9 mouse cellular contexts compared by ENCODE assay signal in genomic region chr3:88366830-88367428, GRCm38 (mm10). TPM values are rescaled to one million over a fixed set of nuclear protein-coding genes. Genes with fewer than 3 reads are reported as not detected.
DNase-seq lines count a peak whose midpoint lies in the region; ATAC-seq and TF ChIP-seq lines count a peak whose summit lies in the region.
"Not testable (repeated sequence)": the region's sequence is repeated elsewhere in the genome, so short reads cannot be mapped to it uniquely, and the experiment has no call there.
"Had no signal": no experiment of that assay in that cellular context is flagged by ENCODE, and none has a peak within 500 bp of the region (broad histone marks: within the 10 kb centered on the region; RNA-seq: fewer than 3 reads in every experiment).

No protein-coding gene starts in this region.

- 1% methylated on average over 15 of the region's 22 CpGs for WGBS in embryonic facial prominence, embryonic 14.5 days
- WGBS in heart, embryonic 11.5 days (ENCODE audit: insufficient replicate concordance) = 6% methylated on average over 16 of the region's 22 CpGs
- 6% methylated on average over 19 of the region's 22 CpGs for WGBS in intestine, postnatal 0 days
- 4% methylated on average over 20 of the region's 22 CpGs for WGBS in neural tube, embryonic 14.5 days
- 5% methylated on average over 21 of the region's 22 CpGs for WGBS in stomach, embryonic 15.5 days

- H3K9ac ChIP-seq in embryonic facial prominence, embryonic 14.5 days (ENCODE audit: low read depth, low read length); heart, embryonic 11.5 days (ENCODE audit: low read depth, low read length); intestine, postnatal 0 days (ENCODE audit: low read depth, low read length); neural tube, embryonic 14.5 days (replicated peaks; ENCODE audit: low read depth, low read length); stomach, embryonic 15.5 days: not testable (repeated sequence)

- H3K27ac ChIP-seq in embryonic facial prominence, embryonic 14.5 days (replicated peaks; ENCODE audit: low read depth, low read length); heart, embryonic 11.5 days (ENCODE audit: low read depth, low read length); intestine, postnatal 0 days (ENCODE audit: low read depth, low read length); neural tube, embryonic 14.5 days (ENCODE audit: low read depth, low read length); stomach, embryonic 15.5 days: not testable (repeated sequence)

- intact Hi-C loops in left cerebral cortex, postnatal 25 days (cut with DNase I) = not testable (repeated sequence)

- H3K27me3 ChIP-seq in embryonic facial prominence, embryonic 14.5 days (replicated peaks; ENCODE audit: control insufficient read depth, insufficient read depth, low read length) = peaks cover 16% of the 10 kb centered on the region
- peaks cover 19% of the 10 kb centered on the region for H3K27me3 ChIP-seq in heart, embryonic 11.5 days (ENCODE audit: control insufficient read depth, insufficient read depth, low read length)
- peaks cover 21% of the 10 kb centered on the region for H3K27me3 ChIP-seq in intestine, postnatal 0 days (replicated peaks; ENCODE audit: control insufficient read depth, insufficient read depth, low read length)
- H3K27me3 ChIP-seq in neural tube, embryonic 14.5 days (ENCODE audit: control insufficient read depth, insufficient read depth, low read length) = not testable (repeated sequence)
- peaks cover 12% of the 10 kb centered on the region for H3K27me3 ChIP-seq in stomach, embryonic 15.5 days (replicated peaks)

- H3K9me3 ChIP-seq in embryonic facial prominence, embryonic 14.5 days (ENCODE audit: control insufficient read depth, low read length); heart, embryonic 11.5 days (replicated peaks; ENCODE audit: control insufficient read depth, low read length); intestine, postnatal 0 days (ENCODE audit: control insufficient read depth); neural tube, embryonic 14.5 days (ENCODE audit: control insufficient read depth, low read length); stomach, embryonic 15.5 days: not testable (repeated sequence)

- H3K36me3 ChIP-seq in embryonic facial prominence, embryonic 14.5 days (ENCODE audit: control insufficient read depth, insufficient read depth, low read length); heart, embryonic 11.5 days (ENCODE audit: control insufficient read depth, insufficient read depth, low read length); intestine, postnatal 0 days (ENCODE audit: control insufficient read depth, insufficient read depth); neural tube, embryonic 14.5 days (ENCODE audit: control insufficient read depth, insufficient read depth, low read length); stomach, embryonic 15.5 days: not testable (repeated sequence)

- peak overlapping the region; percentile 24; the same call in 1 of the 2 replicates for H3K4me3 ChIP-seq in embryonic facial prominence, embryonic 14.5 days (ENCODE audit: low read depth, low read length)
- 0 out of 2 replicates have a peak overlapping the region, but pooled peaks have one; percentile 10 for H3K4me3 ChIP-seq in heart, embryonic 11.5 days (ENCODE audit: low read depth, low read length)
- not testable (repeated sequence) for H3K4me3 ChIP-seq in intestine, postnatal 0 days (ENCODE audit: low read depth, low read length); neural tube, embryonic 14.5 days (ENCODE audit: low read depth, low read length)
- peak overlapping the region; percentile 20 for H3K4me3 ChIP-seq in stomach, embryonic 15.5 days (replicated peaks)

- H3K4me2 ChIP-seq in embryonic facial prominence, embryonic 14.5 days (ENCODE audit: low read depth, low read length) = peak overlapping the region; percentile 46
- peak overlapping the region; percentile 51 for H3K4me2 ChIP-seq in heart, embryonic 11.5 days
- peak overlapping the region; percentile 48 for H3K4me2 ChIP-seq in intestine, postnatal 0 days (replicated peaks; ENCODE audit: low read depth)
- not testable (repeated sequence) for H3K4me2 ChIP-seq in neural tube, embryonic 14.5 days (ENCODE audit: low read depth, low read length)
- H3K4me2 ChIP-seq in stomach, embryonic 15.5 days = peak overlapping the region; percentile 49

- TF ChIP-seq CTCF in intestine, postnatal 0 days (IDR thresholded peaks at IDR 0.05; ENCODE audit: low read depth) = not testable (repeated sequence)

- H3K4me1 ChIP-seq in embryonic facial prominence, embryonic 14.5 days (ENCODE audit: control insufficient read depth, insufficient read depth, low read length); intestine, postnatal 0 days (replicated peaks; ENCODE audit: control insufficient read depth, insufficient read depth, low read length); neural tube, embryonic 14.5 days (ENCODE audit: control insufficient read depth, insufficient read depth, low read length): not testable (repeated sequence)
- peaks cover 13% of the 10 kb centered on the region for H3K4me1 ChIP-seq in heart, embryonic 11.5 days (ENCODE audit: control insufficient read depth, insufficient read depth, low read length)
- H3K4me1 ChIP-seq in stomach, embryonic 15.5 days = peaks cover 12% of the 10 kb centered on the region; the same call in 1 of the 2 replicates

- ATAC-seq in embryonic facial prominence, embryonic 14.5 days (ENCODE audit: low read depth) = peak; percentile 86
- peak; percentile 41; the same call in 1 of the 2 replicates for ATAC-seq in heart, embryonic 11.5 days (replicated peaks; ENCODE audit: insufficient number of reproducible peaks, low FRiP score, low TSS enrichment)
- peak; percentile 56 for ATAC-seq in intestine, postnatal 0 days
- ATAC-seq in neural tube, embryonic 14.5 days (ENCODE audit: low read depth) = peak; percentile 84
- ATAC-seq in stomach, embryonic 15.5 days (ENCODE audit: insufficient read depth, low FRiP score, low read depth) = peak; percentile 69

- DNase-seq in R1 (ENCODE audit: low read depth, low spot score) = peak; percentile 52
- DNase-seq in embryonic facial prominence, embryonic 14.5 days (ENCODE audit: low spot score) = peak; percentile 45
- DNase-seq in left cerebral cortex, postnatal 25 days (ENCODE audit: low spot score in 2 of 2) = peak; percentile 57 to 84
- peak; percentile 65 for DNase-seq in lung, postnatal 10 days

RNA-seq across cellular contexts. Expression of gene Paqr6, which starts 2.5 kb away (rescaled TPM):
- polyA plus RNA-seq in embryonic facial prominence, embryonic 14.5 days (2014; fragmentation: Nextera tagmentation; extraction: Ambion mirVana) = 7.3 and 9.2 TPM in 2 replicates
- polyA plus RNA-seq in heart, embryonic 11.5 days (2014; fragmentation: Nextera tagmentation; extraction: Ambion mirVana) = 2.7 and 3.0 TPM in 2 replicates
- polyA plus RNA-seq in intestine, postnatal 0 days (2015; fragmentation: Nextera tagmentation; extraction: Ambion mirVana) = 2.3 and 3.3 TPM in 2 replicates
- total RNA-seq in left cerebral cortex, postnatal 25 days (2021) = 1 to 10 TPM; 4.9 to 5.2 TPM
- 0.35 and 1.6 TPM in 2 replicates for polyA plus RNA-seq in neural tube, embryonic 14.5 days (2014; fragmentation: Nextera tagmentation; extraction: Ambion mirVana)
- 9.9 and 13.3 TPM in 2 replicates for polyA plus RNA-seq in stomach, embryonic 15.5 days (2015; fragmentation: Nextera tagmentation; extraction: Ambion mirVana)

RNA-seq across cellular contexts. Expression of gene Bglap3, which starts 5.6 kb away (rescaled TPM):
- polyA plus RNA-seq in embryonic facial prominence, embryonic 14.5 days (2014; fragmentation: Nextera tagmentation; extraction: Ambion mirVana) = 1.5 and 4.6 TPM in 2 replicates
- not detected in 2 replicates for polyA plus RNA-seq in heart, embryonic 11.5 days (2014; fragmentation: Nextera tagmentation; extraction: Ambion mirVana)
- 72.5 and 81.0 TPM in 2 replicates for polyA plus RNA-seq in intestine, postnatal 0 days (2015; fragmentation: Nextera tagmentation; extraction: Ambion mirVana)
- 1 to 10 TPM; 1.0 to 1.1 TPM for total RNA-seq in left cerebral cortex, postnatal 25 days (2021)
- polyA plus RNA-seq in neural tube, embryonic 14.5 days (2014; fragmentation: Nextera tagmentation; extraction: Ambion mirVana) = 0.28 TPM in 1 of 2 replicates, not detected in the other
- polyA plus RNA-seq in stomach, embryonic 15.5 days (2015; fragmentation: Nextera tagmentation; extraction: Ambion mirVana) = 1.8 and 4.1 TPM in 2 replicates

RNA-seq across cellular contexts. Expression of gene Bglap2, which starts 11.6 kb away (rescaled TPM):
- 6.5 and 27.0 TPM in 2 replicates for polyA plus RNA-seq in embryonic facial prominence, embryonic 14.5 days (2014; fragmentation: Nextera tagmentation; extraction: Ambion mirVana)
- polyA plus RNA-seq in heart, embryonic 11.5 days (2014; fragmentation: Nextera tagmentation; extraction: Ambion mirVana) = not detected in 2 replicates
- polyA plus RNA-seq in intestine, postnatal 0 days (2015; fragmentation: Nextera tagmentation; extraction: Ambion mirVana) = not detected in 2 replicates
- not detected for total RNA-seq in left cerebral cortex, postnatal 25 days (2021)
- not detected in 2 replicates for polyA plus RNA-seq in neural tube, embryonic 14.5 days (2014; fragmentation: Nextera tagmentation; extraction: Ambion mirVana)
- 0.35 and 1.6 TPM in 2 replicates for polyA plus RNA-seq in stomach, embryonic 15.5 days (2015; fragmentation: Nextera tagmentation; extraction: Ambion mirVana)
- total RNA-seq: layer of hippocampus, adult 18-20 months had no signal

RNA-seq across cellular contexts. Expression of gene Bglap, which starts 17.3 kb away (rescaled TPM):
- 7.9 and 33.0 TPM in 2 replicates for polyA plus RNA-seq in embryonic facial prominence, embryonic 14.5 days (2014; fragmentation: Nextera tagmentation; extraction: Ambion mirVana)
- not detected in 2 replicates for polyA plus RNA-seq in heart, embryonic 11.5 days (2014; fragmentation: Nextera tagmentation; extraction: Ambion mirVana)
- polyA plus RNA-seq in intestine, postnatal 0 days (2015; fragmentation: Nextera tagmentation; extraction: Ambion mirVana) = not detected in 2 replicates
- 1 to 10 TPM in 1 of 2 experiments, under 1 TPM in 1; 0.96 to 4.2 TPM for total RNA-seq in left cerebral cortex, postnatal 25 days (2021)
- polyA plus RNA-seq in neural tube, embryonic 14.5 days (2014; fragmentation: Nextera tagmentation; extraction: Ambion mirVana) = not detected in 2 replicates
- 0.58 TPM in 1 of 2 replicates, not detected in the other for polyA plus RNA-seq in stomach, embryonic 15.5 days (2015; fragmentation: Nextera tagmentation; extraction: Ambion mirVana)
- total RNA-seq: layer of hippocampus, adult 18-20 months had no signal

RNA-seq across cellular contexts. Expression of gene Smg5, which starts 30.9 kb away (rescaled TPM):
- polyA plus RNA-seq in embryonic facial prominence, embryonic 14.5 days (2014; fragmentation: Nextera tagmentation; extraction: Ambion mirVana) = 31.3 and 33.6 TPM in 2 replicates
- 35.2 and 37.8 TPM in 2 replicates for polyA plus RNA-seq in heart, embryonic 11.5 days (2014; fragmentation: Nextera tagmentation; extraction: Ambion mirVana)
- polyA plus RNA-seq in intestine, postnatal 0 days (2015; fragmentation: Nextera tagmentation; extraction: Ambion mirVana) = 12.6 and 13.7 TPM in 2 replicates
- 10 to 100 TPM; 68.4 to 77.9 TPM for total RNA-seq in left cerebral cortex, postnatal 25 days (2021)
- polyA plus RNA-seq in neural tube, embryonic 14.5 days (2014; fragmentation: Nextera tagmentation; extraction: Ambion mirVana) = 47.6 and 49.0 TPM in 2 replicates
- polyA plus RNA-seq in stomach, embryonic 15.5 days (2015; fragmentation: Nextera tagmentation; extraction: Ambion mirVana) = 48.5 and 51.1 TPM in 2 replicates

Comparison
In these comparisons a context has a peak if more than half of its experiments do, and no peak if none do; other contexts are left out.
1. RNA of gene Bglap3, which starts 5.6 kb away (polyA plus RNA-seq): 72.5 to 81.0 TPM in intestine, postnatal 0 days; 1.5 to 4.6 TPM in embryonic facial prominence, embryonic 14.5 days, 1.8 to 4.1 TPM in stomach, embryonic 15.5 days, 0.28 TPM in neural tube, embryonic 14.5 days and not detected in heart, embryonic 11.5 days; every median in the first group is over 10 times any median in the second.
2. Peak in every context shown above with its lines, with median percentiles within 50 percentile points of each other: DNase-seq and ATAC-seq.